Mouse (Mus musculus) liver, adult 2 months (tissue): ENCODE measurements around the gene Rpl19. TPM values are rescaled to one million over a fixed set of nuclear protein-coding genes. Genes with fewer than 3 reads are reported as not detected.
A peak's percentile ranks its signal among the peaks of the same experiment; 100 is the strongest.

Experiments used
- DNase-seq: peaks from one replicate; pipeline ENCODE4 v3.0.0-alpha.2; 2011; ENCODE audit warnings: low read depth, low spot score; ENCODE audit errors: extremely low read depth
- H3K27ac ChIP-seq: fragments of 200-500 bp; replicated peaks from 2 replicates; pipeline ENCODE4 v1.5.1; 2012; ENCODE audit warnings: low read depth, mild to moderate bottlenecking, control low read depth, inconsistent platforms, low read length; ENCODE audit not compliant: insufficient read depth
- H3K27me3 ChIP-seq: fragments of 200-500 bp; 2 replicates; pipeline ENCODE4 v1.6.1; 2012; ENCODE audit warnings: mild to moderate bottlenecking, moderate library complexity, low read length, inconsistent platforms; ENCODE audit not compliant: control insufficient read depth, insufficient read depth
- H3K36me3 ChIP-seq: fragments of 200-500 bp; 2 replicates; pipeline ENCODE4 v1.6.1; 2012; ENCODE audit warnings: low read length, inconsistent platforms; ENCODE audit not compliant: control insufficient read depth, insufficient read depth
- H3K4me1 ChIP-seq: fragments of 200-500 bp; 2 replicates; pipeline ENCODE4 v1.6.1; 2011; ENCODE audit warnings: low read length; ENCODE audit not compliant: control insufficient read depth, insufficient read depth
- H3K4me3 ChIP-seq: fragments of 200-500 bp; 2 replicates; pipeline ENCODE4 v1.5.1; 2011; ENCODE audit warnings: low read depth, mild to moderate bottlenecking, control low read depth, low read length, moderate library complexity; ENCODE audit not compliant: insufficient read depth
- H3K79me2 ChIP-seq: fragments of 200-500 bp; 2 replicates; pipeline ENCODE4 v1.6.1; 2012; ENCODE audit warnings: inconsistent platforms, mild to moderate bottlenecking, low read length, moderate library complexity; ENCODE audit not compliant: control insufficient read depth, insufficient read depth
- H3K9ac ChIP-seq: fragments of 200-500 bp; 2 replicates; pipeline ENCODE4 v1.6.1; 2012; ENCODE audit warnings: low read depth, mild to moderate bottlenecking, control low read depth, inconsistent platforms, low read length
- CTCF ChIP-seq: fragments of 200-500 bp; IDR thresholded peaks from 2 replicates; pipeline ENCODE4 v1.5.1; 2011; ENCODE audit warnings: low read depth, low read length, control low read depth
- POLR2A ChIP-seq: fragments of 200-500 bp; IDR thresholded peaks from 2 replicates; pipeline ENCODE4 v1.6.1; 2011; ENCODE audit warnings: low read length, control low read depth; ENCODE audit not compliant: insufficient read depth; ENCODE audit errors: extremely low read depth
- WGBS: fragments of 180-500 bp; shearing (Covaris S2); methylation state at CpG from one replicate; pipeline ENCODE4 v1.1.7; 2018; 5-methylcytosine and 5-hydroxymethylcytosine counted together
- polyA plus RNA-seq: library from polyadenylated mRNA; depleted of rRNA; stranded (reverse); fragments of >200 nt; gene quantifications from 2 replicates; pipeline ENCODE4 v1.2.3, GENCODE M21; 2012
- total RNA-seq: library from RNA; depleted of rRNA; stranded (reverse); fragments of >200 nt; gene quantifications from 2 replicates; pipeline ENCODE4 v1.2.3, GENCODE M21; 2014

Rpl19 gene
- total and polyA plus RNA-seq, 2 experiments, result 224 to 614 TPM

DNA sequence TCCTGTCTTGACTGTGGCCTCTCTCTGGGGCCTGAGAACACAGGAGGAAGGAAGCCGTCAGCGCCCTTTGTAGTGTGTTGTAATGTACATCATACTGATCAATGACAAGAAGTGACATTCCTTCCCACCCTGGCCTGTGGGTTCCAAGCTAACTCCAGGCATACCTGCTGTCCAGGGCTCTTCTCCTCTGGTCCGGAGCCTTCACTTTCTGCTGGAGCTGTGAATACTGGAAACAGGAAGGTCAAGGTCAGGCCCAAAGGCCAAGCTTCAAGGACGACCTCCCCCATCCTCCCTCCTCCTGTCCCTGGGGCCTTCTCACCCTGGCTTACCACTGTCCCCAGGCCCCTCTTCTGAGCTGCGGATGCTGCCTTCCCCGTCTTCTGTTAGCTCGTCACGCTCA lies 14.5 kb downstream of the Rpl19 start:
- Histone ChIP-seq H3K27ac (no peak overlapping the region), H3K4me3 (no peak overlapping the region), H3K4me1 (peaks cover 2% of the 10 kb centered on the region; the same call in 1 of the 2 replicates), H3K9ac (no peak overlapping the region), H3K27me3 (peaks cover 2% of the 10 kb centered on the region; the same call in 1 of the 2 replicates), H3K36me3 (no peaks in the 10 kb centered on the region), H3K79me2 (no peaks in the 10 kb centered on the region)
- 83% methylated on average over 8 of the region's 8 CpGs for whole genome bisulfite sequencing
- TF ChIP-seq CTCF (no peak), POLR2A (no peak)
- no peak for DNase-seq

DNA sequence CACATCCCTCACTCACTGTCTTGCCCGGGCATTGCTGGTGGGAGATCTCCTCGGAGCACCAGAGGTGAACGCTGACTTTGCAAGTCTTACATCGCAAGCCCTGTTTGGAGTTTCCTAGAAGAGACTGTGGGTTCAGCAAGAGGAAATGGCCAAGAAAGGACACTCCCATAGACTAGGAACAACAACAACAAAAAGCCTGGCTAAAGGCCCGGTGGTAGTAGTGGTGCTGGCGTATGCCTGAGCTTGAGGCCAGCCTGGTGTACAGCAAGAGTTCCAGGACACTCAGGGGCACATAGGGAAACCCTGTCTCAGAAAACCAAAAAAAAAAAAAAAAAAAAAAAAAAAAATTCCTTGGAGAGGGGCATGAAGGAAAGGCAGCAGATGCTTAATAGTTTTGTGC lies 16.2 kb downstream of the Rpl19 start:
- Histone ChIP-seq H3K27ac (no peak overlapping the region), H3K36me3 (no peaks in the 10 kb centered on the region), H3K4me3 (no peak overlapping the region), H3K79me2 (no peaks in the 10 kb centered on the region), H3K9ac (no peak overlapping the region), H3K27me3 (no peaks in the 10 kb centered on the region), H3K4me1 (peaks cover 5% of the 10 kb centered on the region; the same call in 1 of the 2 replicates)
- DNase-seq, result no peak
- 58% methylated on average over 6 of the region's 6 CpGs for WGBS
- TF ChIP-seq CTCF, result no peak
- TF ChIP-seq POLR2A, result no peak

DNA sequence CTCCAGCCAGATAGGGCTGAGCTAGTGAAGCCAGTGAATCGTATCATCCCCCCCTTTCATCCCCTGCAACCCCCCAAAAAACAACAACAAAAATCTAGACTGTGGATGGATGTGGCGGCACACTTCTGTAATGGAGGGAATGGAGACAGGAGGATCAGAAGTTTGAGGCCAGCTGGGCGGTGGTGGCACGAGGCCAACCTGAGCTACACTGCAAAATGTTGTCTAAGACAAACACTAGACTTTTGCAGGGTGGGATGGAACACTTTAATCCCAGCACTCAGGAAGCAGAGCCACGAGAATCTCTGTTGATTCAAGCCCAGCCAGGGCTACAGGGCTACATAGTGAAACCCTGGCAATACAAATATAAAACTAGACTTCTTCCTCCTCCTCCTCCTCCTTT lies 17.6 kb downstream of the Rpl19 start:
- no peak for TF ChIP-seq CTCF
- TF ChIP-seq POLR2A, result no peak
- peaks cover 5% of the 10 kb centered on the region; the same call in 1 of the 2 replicates for H3K4me1 ChIP-seq
- 71% methylated on average over 5 of the region's 5 CpGs for WGBS
- DNase-seq, result no peak
- H3K27ac ChIP-seq, result no peak overlapping the region
- H3K36me3 ChIP-seq, result no peaks in the 10 kb centered on the region
- no peaks in the 10 kb centered on the region for H3K79me2 ChIP-seq
- H3K27me3 ChIP-seq, result no peaks in the 10 kb centered on the region
- H3K9ac ChIP-seq, result no peak overlapping the region
- H3K4me3 ChIP-seq, result no peak overlapping the region

DNA sequence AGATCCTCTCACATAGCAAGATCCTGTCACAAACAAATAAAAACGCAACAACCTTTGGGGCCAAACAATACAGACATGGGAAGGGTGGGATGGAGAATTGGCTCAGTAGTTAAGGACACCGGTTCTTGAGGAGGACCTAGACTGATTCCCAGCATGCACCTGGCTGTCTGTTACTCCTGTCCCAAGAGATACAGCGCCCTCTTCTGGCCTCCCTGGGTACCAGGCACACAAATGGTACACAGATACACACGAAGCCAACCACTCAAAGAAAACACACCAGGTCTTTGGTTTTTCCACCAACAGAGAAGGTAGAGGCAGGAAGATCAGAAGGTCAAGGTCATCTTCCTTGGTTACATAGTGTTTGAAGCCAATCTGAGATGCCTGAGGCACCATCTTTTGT lies 19.1 kb downstream of the Rpl19 start:
- H3K36me3 ChIP-seq, result no peaks in the 10 kb centered on the region
- DNase-seq, result no peak
- TF ChIP-seq CTCF (no peak), POLR2A (no peak)
- no peak overlapping the region for H3K9ac ChIP-seq
- no peaks in the 10 kb centered on the region for H3K27me3 ChIP-seq
- peaks cover 5% of the 10 kb centered on the region; the same call in 1 of the 2 replicates for H3K4me1 ChIP-seq
- H3K4me3 ChIP-seq, result no peak overlapping the region
- no peak overlapping the region for H3K27ac ChIP-seq
- H3K79me2 ChIP-seq, result no peaks in the 10 kb centered on the region
- WGBS, result 67% methylated on average over 4 of the region's 4 CpGs

DNA sequence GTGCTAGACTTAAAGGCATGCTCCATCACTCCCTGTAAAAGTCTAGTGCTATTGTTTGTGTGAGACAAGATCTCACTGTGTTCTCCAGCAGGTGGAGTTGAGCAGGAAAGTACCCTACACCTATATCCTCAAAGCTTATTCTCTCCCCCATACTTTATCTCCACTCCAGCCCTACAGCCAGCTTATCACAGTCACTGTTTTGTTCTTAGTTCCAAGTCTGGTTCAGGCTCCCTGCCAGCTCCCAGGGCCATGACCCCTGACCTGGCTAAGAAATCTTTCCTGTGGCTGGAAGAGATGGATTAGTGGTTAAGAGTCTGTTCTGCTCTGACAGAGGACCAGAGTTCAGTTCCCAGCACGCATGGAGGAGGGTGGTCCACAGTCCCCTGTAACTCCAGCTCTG lies 20.0 kb downstream of the Rpl19 start:
- Histone ChIP-seq H3K4me3 (no peak overlapping the region), H3K27me3 (0 out of 2 replicates have a peak, but pooled peaks cover 1% of the 10 kb centered on the region), H3K79me2 (no peaks in the 10 kb centered on the region), H3K36me3 (no peaks in the 10 kb centered on the region), H3K9ac (no peak overlapping the region), H3K27ac (no peak overlapping the region), H3K4me1 (peaks cover 5% of the 10 kb centered on the region; the same call in 1 of the 2 replicates)
- DNase-seq, result peak; percentile 71
- TF ChIP-seq POLR2A, result no peak
- TF ChIP-seq CTCF, result no peak
- WGBS, result 0% methylated on average over 1 of the region's 1 CpGs

DNA sequence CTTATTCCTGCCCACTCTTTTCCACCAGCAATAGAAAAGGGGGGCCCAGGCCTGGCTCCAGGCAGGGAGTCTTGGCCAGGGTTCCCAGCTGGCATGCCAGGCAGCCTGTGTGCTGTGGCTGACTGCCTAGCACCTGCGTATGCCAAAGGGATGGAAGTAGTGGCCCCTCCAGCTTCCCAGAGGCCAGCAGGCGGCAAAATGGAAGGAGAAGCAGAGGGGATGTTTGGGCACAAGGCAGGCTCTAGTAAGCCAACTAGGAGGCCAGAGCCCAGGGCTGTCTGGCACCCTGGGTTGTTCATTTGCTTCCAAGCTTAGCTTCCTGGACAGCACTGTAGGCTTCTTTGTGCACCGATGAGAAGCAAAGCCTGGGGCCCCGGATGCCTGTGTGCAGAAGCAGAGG lies 21.2 kb downstream of the Rpl19 start:
- no peak overlapping the region for H3K27ac ChIP-seq
- H3K4me3 ChIP-seq, result no peak overlapping the region
- DNase-seq, result no peak
- H3K36me3 ChIP-seq, result no peaks in the 10 kb centered on the region
- WGBS, result 68% methylated on average over 4 of the region's 4 CpGs
- TF ChIP-seq CTCF (no peak), POLR2A (no peak)
- H3K9ac ChIP-seq, result no peak overlapping the region
- peaks cover 3% of the 10 kb centered on the region; the same call in 1 of the 2 replicates for H3K4me1 ChIP-seq
- H3K79me2 ChIP-seq, result no peaks in the 10 kb centered on the region
- H3K27me3 ChIP-seq, result peaks cover 8% of the 10 kb centered on the region; the same call in 1 of the 2 replicates
